Mouse (Mus musculus): Measurements from ENCODE around the gene Eno1. TPM values are rescaled to one million over a fixed set of nuclear protein-coding genes. Genes with fewer than 3 reads are reported as not detected.
A peak's percentile ranks its signal among the peaks of the same experiment; 100 is the strongest.

Gene Eno1
- total and polyA plus RNA-seq, 3 experiments: 705 to 1,939 (median 864) TPM

DNA sequence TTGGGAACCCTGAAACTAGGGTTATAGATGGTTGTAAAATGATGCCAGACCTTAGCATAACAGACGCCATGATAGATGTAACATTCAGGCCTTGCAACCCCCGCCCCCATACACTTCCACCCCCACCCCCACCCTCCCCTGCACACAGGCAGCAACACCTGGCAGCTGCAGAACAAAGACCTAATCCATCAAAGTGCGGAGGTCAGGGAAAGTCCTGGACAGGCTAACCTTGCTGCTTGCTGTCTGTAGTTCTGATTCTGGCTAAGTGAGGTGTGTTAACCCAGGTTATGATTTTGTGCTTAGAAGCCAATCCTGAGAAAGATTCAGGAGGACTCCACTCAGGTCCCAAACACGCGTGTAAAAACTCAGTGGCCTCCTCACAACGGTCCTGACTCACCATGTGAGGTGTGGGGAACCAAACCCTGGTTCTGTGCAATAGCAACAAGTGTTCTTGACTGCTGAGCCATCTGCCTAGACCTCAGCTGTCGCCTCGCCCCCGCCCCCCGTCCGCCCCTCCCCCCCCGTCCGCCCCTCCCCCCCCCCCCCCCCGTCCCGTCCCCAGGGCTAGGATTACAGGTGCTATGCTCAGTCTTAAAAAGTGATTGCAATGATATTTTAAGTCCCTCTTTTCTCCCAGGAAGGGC is 6.7 kb upstream of the Eno1 start:
- no peak for DNase-seq (ENCODE audit: low spot score)
- TF ChIP-seq GATA1 (IDR thresholded peaks at IDR 0.05; ENCODE audit: borderline replicate concordance, low read length): no peak
- no peak for TF ChIP-seq GATA2 (IDR thresholded peaks at IDR 0.05; ENCODE audit: borderline replicate concordance, low read depth, low read length)
- TF ChIP-seq CTCF (IDR thresholded peaks at IDR 0.05; ENCODE audit: low read depth, low read length): no peak
- TF ChIP-seq POLR2AphosphoS5 (IDR thresholded peaks at IDR 0.05; ENCODE audit: insufficient replicate concordance, low read depth, low read length): no peak

DNA sequence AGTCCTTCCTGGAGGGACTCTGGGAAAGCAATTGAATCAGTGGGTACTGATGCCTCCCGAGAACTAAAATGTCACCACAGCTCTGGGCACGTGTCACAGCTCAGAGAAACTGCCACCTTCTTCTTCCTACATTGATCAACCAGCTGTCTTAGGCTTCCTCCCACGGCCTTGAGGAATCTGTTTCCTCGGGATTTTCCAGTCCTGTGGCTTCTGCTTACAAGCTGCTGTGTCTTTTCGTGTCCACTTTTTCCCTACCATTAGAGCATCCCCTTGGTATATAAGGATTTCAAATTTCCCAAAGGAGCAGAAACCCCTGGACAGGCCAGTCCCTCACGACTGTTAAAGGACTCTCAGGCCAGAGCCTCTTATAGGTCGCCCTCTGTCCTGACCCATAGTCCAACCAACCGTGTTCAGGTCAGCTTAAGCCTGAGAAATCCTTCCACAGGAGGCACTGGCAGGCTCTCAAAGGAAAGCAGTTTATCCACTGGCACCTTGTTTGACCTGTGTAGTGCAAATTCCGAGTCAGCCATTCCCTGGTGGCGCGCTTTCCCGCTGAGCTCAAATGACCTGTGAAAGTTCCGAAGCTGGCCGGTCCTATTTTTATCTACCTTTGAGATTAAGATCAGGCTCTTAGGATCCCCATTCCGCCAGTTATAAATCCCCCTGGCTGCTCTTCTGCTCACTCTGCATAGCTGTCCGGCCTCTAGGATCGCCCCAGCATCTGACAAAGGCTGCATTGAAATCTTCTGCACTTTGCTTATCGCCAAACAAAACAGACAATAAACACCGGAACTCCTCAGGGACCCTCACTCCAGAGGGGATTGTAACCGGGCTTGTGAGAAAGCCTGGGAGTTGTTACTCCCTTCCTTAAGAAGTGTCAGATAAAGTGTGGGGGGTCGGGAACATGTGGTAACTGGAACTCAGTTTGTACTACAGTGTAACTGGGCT is 5.8 kb upstream of the Eno1 start:
- DNase-seq (ENCODE audit: low spot score): no peak
- TF ChIP-seq GATA2 (IDR thresholded peaks at IDR 0.05; ENCODE audit: borderline replicate concordance, low read depth, low read length) (no peak), TAL1 (conservative IDR thresholded peaks at IDR 0.05; ENCODE audit: low read depth, low read length) (no peak), CTCF (IDR thresholded peaks at IDR 0.05; ENCODE audit: low read depth, low read length) (no peak), GATA1 (IDR thresholded peaks at IDR 0.05; ENCODE audit: borderline replicate concordance, low read length) (no peak)
- H3K4me1 ChIP-seq (ENCODE audit: insufficient read depth, low read depth, low read length): peaks cover 43% of the 10 kb centered on the region
- H3K27me3 ChIP-seq (ENCODE audit: insufficient read depth, low read length): peaks cover 37% of the 10 kb centered on the region
- ATAC-seq (ENCODE audit: extremely low read depth, insufficient number of reproducible peaks, low FRiP score, poor library complexity, severe bottlenecking): no peak
- no peak overlapping the region for H3K4me3 ChIP-seq (ENCODE audit: low read depth, low read length)
- no peaks in the 10 kb centered on the region for H3K9me3 ChIP-seq (replicated peaks)
- no peaks in the 10 kb centered on the region for H3K36me3 ChIP-seq (replicated peaks)

More for the DNA sequence above, 6.7 kb upstream of the Eno1 start:
- no peaks in the 10 kb centered on the region for H3K9me3 ChIP-seq (replicated peaks)
- H3K4me3 ChIP-seq (ENCODE audit: low read depth, low read length): no peak overlapping the region
- ATAC-seq (ENCODE audit: extremely low read depth, insufficient number of reproducible peaks, low FRiP score, poor library complexity, severe bottlenecking): no peak
- no peaks in the 10 kb centered on the region for H3K36me3 ChIP-seq (replicated peaks)
- peaks cover 37% of the 10 kb centered on the region for H3K27me3 ChIP-seq (ENCODE audit: insufficient read depth, low read length)
- H3K4me1 ChIP-seq (ENCODE audit: insufficient read depth, low read depth, low read length): peaks cover 35% of the 10 kb centered on the region

DNA sequence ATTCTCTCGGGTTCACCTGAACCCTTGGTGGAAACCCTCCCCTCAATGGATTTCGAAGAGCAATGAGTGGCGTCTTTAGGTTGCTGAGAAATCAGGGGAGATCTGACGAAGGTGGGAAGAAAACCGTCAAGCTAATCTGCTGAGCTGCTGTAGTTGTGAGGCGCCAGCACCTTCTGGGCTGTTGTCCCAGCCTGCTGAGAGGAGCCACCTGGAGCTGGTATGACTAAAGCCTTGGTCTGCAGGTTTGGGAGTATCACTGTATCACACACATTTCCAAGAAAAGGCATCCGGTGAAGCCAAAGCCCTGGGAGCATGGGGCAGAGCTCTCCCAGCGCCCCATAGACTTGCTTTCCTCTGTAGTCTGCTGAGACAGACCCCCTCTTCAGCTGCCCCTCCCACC is 4.7 kb upstream of the Eno1 start:
- ATAC-seq (ENCODE audit: extremely low read depth, insufficient number of reproducible peaks, low FRiP score, poor library complexity, severe bottlenecking) (no peak), DNase-seq (ENCODE audit: low spot score) (no peak)
- peaks cover 34% of the 10 kb centered on the region for H3K27me3 ChIP-seq (ENCODE audit: insufficient read depth, low read length)
- H3K4me3 ChIP-seq (ENCODE audit: low read depth, low read length): no peak overlapping the region
- no peaks in the 10 kb centered on the region for H3K36me3 ChIP-seq (replicated peaks)
- no peak for TF ChIP-seq GATA2 (IDR thresholded peaks at IDR 0.05; ENCODE audit: borderline replicate concordance, low read depth, low read length)
- no peak for TF ChIP-seq POLR2AphosphoS5 (IDR thresholded peaks at IDR 0.05; ENCODE audit: insufficient replicate concordance, low read depth, low read length)
- TF ChIP-seq TAL1 (conservative IDR thresholded peaks at IDR 0.05; ENCODE audit: low read depth, low read length): no peak
- TF ChIP-seq CTCF (IDR thresholded peaks at IDR 0.05; ENCODE audit: low read depth, low read length): no peak
- no peak for TF ChIP-seq GATA1 (IDR thresholded peaks at IDR 0.05; ENCODE audit: borderline replicate concordance, low read length)
- H3K9me3 ChIP-seq (replicated peaks): no peaks in the 10 kb centered on the region
- H3K4me1 ChIP-seq (ENCODE audit: insufficient read depth, low read depth, low read length): peaks cover 46% of the 10 kb centered on the region

DNA sequence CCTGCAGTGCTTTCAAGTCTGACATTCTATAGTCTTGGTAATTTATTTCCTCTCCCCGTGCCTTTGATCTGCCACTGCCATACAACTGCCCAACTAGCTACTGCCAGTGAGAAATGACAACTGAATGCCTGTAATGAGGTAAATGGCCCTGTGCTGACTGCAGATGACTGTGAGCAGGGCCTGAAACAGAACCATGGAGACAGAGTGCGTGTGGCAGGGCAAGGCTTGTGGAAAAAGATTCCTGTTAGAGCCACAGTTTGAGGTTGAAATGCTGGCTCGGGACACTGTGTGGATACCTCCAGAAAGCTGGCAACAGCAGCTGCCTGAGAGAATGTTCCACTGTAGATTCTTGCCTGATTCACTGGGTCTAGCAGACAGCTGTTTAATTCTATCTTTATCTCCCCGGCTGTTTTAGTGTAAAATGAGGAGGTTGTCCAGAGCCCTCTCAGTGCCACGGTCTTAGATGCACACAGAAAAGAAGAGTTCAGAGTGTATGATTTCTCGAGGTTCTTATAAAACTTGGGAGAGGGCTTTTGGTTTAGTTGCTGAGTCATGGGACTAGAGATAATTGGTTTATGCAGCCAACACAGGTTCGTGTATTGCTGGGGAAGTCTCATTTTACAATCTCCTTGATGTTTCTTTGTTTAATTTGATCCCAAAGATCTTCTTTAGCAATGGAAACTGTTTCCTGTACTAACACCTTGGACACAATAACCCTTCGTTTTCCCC is 1.8 kb upstream of the Eno1 start:
- Histone ChIP-seq H3K36me3 (replicated peaks) (peaks cover 18% of the 10 kb centered on the region), H3K4me3 (ENCODE audit: low read depth, low read length) (no peak overlapping the region), H3K9me3 (replicated peaks) (no peaks in the 10 kb centered on the region), H3K27me3 (ENCODE audit: insufficient read depth, low read length) (peaks cover 20% of the 10 kb centered on the region), H3K4me1 (ENCODE audit: insufficient read depth, low read depth, low read length) (peaks cover 48% of the 10 kb centered on the region)
- ATAC-seq (ENCODE audit: extremely low read depth, insufficient number of reproducible peaks, low FRiP score, poor library complexity, severe bottlenecking): no peak
- no peak for TF ChIP-seq POLR2AphosphoS5 (IDR thresholded peaks at IDR 0.05; ENCODE audit: insufficient replicate concordance, low read depth, low read length)
- no peak for TF ChIP-seq CTCF (IDR thresholded peaks at IDR 0.05; ENCODE audit: low read depth, low read length)
- no peak for TF ChIP-seq TAL1 (conservative IDR thresholded peaks at IDR 0.05; ENCODE audit: low read depth, low read length)
- no peak for TF ChIP-seq GATA1 (IDR thresholded peaks at IDR 0.05; ENCODE audit: borderline replicate concordance, low read length)
- TF ChIP-seq GATA2 (IDR thresholded peaks at IDR 0.05; ENCODE audit: borderline replicate concordance, low read depth, low read length): no peak
- DNase-seq (ENCODE audit: low spot score): no peak

DNA sequence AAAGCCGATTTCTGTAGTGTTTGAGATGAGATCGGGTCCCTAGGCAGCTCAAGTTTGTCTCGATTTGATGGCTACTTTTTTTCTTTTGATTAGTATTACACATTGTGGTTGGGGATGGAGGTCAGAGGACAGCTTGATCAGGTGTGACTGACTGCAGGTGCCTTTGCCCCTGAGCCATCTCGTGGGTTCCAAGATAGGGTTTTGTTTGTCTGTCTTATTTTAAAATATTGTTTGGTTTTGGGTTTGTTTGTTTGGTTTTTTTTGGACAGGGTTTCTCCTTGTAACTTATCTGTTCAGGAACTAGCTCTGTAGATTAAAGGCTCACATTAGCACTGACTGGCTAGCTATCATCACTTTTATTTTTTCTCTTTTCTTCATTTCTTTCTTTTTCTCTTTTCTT is 936 bp upstream of the Eno1 start:
- Histone ChIP-seq H3K4me3 (ENCODE audit: low read depth, low read length) (no peak overlapping the region), H3K36me3 (replicated peaks) (peaks cover 25% of the 10 kb centered on the region), H3K9me3 (replicated peaks) (no peaks in the 10 kb centered on the region), H3K4me1 (ENCODE audit: insufficient read depth, low read depth, low read length) (peaks cover 49% of the 10 kb centered on the region), H3K27me3 (ENCODE audit: insufficient read depth, low read length) (peaks cover 16% of the 10 kb centered on the region)
- TF ChIP-seq CTCF (IDR thresholded peaks at IDR 0.05; ENCODE audit: low read depth, low read length) (no peak), TAL1 (conservative IDR thresholded peaks at IDR 0.05; ENCODE audit: low read depth, low read length) (no peak), POLR2AphosphoS5 (IDR thresholded peaks at IDR 0.05; ENCODE audit: insufficient replicate concordance, low read depth, low read length) (no peak), GATA2 (IDR thresholded peaks at IDR 0.05; ENCODE audit: borderline replicate concordance, low read depth, low read length) (no peak), GATA1 (IDR thresholded peaks at IDR 0.05; ENCODE audit: borderline replicate concordance, low read length) (no peak)
- DNase-seq (ENCODE audit: low spot score): no peak
- ATAC-seq (ENCODE audit: extremely low read depth, insufficient number of reproducible peaks, low FRiP score, poor library complexity, severe bottlenecking): no peak

DNA sequence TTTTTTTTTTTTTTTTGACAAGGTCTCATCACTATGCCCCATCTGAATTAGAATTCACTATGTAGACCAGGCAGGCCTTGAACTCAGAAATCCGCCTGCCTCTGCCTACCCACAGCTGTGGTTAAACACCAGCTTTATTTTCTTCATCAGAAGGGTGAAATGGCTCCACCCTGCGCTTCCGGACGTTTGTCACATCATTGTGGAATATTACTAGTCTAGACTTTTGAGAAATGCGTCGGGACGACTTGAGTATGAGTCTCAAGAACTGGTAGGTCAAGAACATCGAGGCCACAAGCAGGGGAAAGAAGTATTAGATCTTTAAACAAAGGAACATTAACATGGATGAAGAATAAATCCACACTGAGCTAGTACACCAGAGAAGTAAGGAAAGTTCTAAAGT is 490 bp upstream of the Eno1 start:
- DNase-seq (ENCODE audit: low spot score) (no peak), ATAC-seq (ENCODE audit: extremely low read depth, insufficient number of reproducible peaks, low FRiP score, poor library complexity, severe bottlenecking) (no peak)

More for the DNA sequence above, 490 bp upstream of the Eno1 start:
- Histone ChIP-seq H3K4me3 (ENCODE audit: low read depth, low read length) (peak overlapping the region; percentile 99), H3K4me1 (ENCODE audit: insufficient read depth, low read depth, low read length) (peaks cover 50% of the 10 kb centered on the region), H3K27me3 (ENCODE audit: insufficient read depth, low read length) (peaks cover 12% of the 10 kb centered on the region), H3K9me3 (replicated peaks) (no peaks in the 10 kb centered on the region), H3K36me3 (replicated peaks) (peaks cover 29% of the 10 kb centered on the region)
- TF ChIP-seq POLR2AphosphoS5 (IDR thresholded peaks at IDR 0.05; ENCODE audit: insufficient replicate concordance, low read depth, low read length) (no peak), CTCF (IDR thresholded peaks at IDR 0.05; ENCODE audit: low read depth, low read length) (no peak), GATA1 (IDR thresholded peaks at IDR 0.05; ENCODE audit: borderline replicate concordance, low read length) (no peak), GATA2 (IDR thresholded peaks at IDR 0.05; ENCODE audit: borderline replicate concordance, low read depth, low read length) (no peak), TAL1 (conservative IDR thresholded peaks at IDR 0.05; ENCODE audit: low read depth, low read length) (no peak)

Data from G1E (cell line).